Comparison of ENCODE assay signal across 32 mouse cellular contexts in the genomic region with DNA sequence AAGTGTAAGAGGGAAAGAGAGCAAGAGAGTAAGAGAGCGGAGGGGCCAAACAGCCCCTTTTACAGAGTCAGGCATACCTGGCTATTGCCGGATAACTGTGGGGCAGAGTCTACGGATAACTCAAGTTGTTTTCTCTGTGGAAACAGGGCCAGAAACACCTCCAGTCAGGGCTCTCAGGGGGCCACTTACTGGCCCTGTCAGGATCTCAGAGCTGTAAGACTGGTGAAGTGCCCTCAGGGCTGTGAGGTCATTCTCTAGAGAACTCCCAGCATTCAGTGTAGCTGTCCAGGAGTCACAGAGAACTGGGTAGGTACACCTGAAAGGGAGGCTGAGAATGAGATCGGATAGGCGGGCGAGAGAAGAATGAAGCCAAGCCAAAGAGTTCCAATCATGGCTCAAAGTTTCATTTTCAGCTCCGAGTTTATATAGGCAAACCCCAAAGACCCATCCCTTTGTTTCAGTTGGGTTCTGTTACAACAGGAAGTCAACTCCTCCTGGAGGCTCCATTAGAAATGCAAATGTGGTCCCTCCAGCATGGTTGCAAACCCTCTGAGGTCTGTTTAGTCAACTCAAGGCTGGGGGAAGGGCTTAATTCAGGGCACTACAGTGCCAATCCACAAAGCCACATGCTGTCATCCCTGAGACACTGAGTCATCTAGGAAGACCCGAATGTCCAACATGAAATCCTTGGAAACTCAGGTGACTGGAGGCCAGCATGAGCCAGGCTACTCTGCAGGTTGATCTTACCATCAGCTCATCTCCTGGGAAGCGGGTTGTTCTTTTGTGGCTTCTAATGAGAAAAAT. TPM values are rescaled to one million over a fixed set of nuclear protein-coding genes. Genes with fewer than 3 reads are reported as not detected.
A peak's percentile ranks its signal among the peaks of the same experiment; 100 is the strongest.
DNase-seq lines count a peak whose midpoint lies in the region; ATAC-seq and TF ChIP-seq lines count a peak whose summit lies in the region.
"Had no signal": no experiment of that assay in that cellular context is flagged by ENCODE, and none has a peak within 500 bp of the region (broad histone marks: within the 10 kb centered on the region; RNA-seq: fewer than 3 reads in every experiment).

No protein-coding gene starts in this region.

- H3K4me3 ChIP-seq in E14TG2a.4 (replicated peaks; ENCODE audit: low read length) (peak overlapping the region; percentile 87), ES-E14 (ENCODE audit: insufficient read depth in 1 of 2, low read depth in 1 of 2, low read length in 2 of 2, poor library complexity in 1 of 2, severe bottlenecking in 1 of 2) (peak overlapping the region; percentile 73 to 75)
- H3K4me3 ChIP-seq in lung, embryonic 16.5 days (ENCODE audit: low read length), result no peak overlapping the region
- H3K4me3 ChIP-seq in heart, embryonic 12.5 days, result no peak overlapping the region
- no peak overlapping the region for H3K4me3 ChIP-seq in neural tube, embryonic 15.5 days (replicated peaks)
- H3K4me3 ChIP-seq: erythroblast, embryonic 14.5 days; heart, embryonic 15.5 days; hindbrain, embryonic 12.5 days; limb, embryonic 10.5 days; limb, embryonic 15.5 days; lung, embryonic 15.5 days; megakaryocyte, embryonic 14.5 days; midbrain, embryonic 15.5 days had no signal

- peak overlapping the region; percentile 100 for H3K27ac ChIP-seq in ES-E14 (ENCODE audit: insufficient read depth, low read depth, low read length, poor library complexity, severe bottlenecking)
- no peak overlapping the region for H3K27ac ChIP-seq in lung, embryonic 16.5 days (ENCODE audit: low read length)
- no peak overlapping the region for H3K27ac ChIP-seq in heart, embryonic 12.5 days (ENCODE audit: poor library complexity, severe bottlenecking)
- no peak overlapping the region for H3K27ac ChIP-seq in neural tube, embryonic 15.5 days (replicated peaks)
- H3K27ac ChIP-seq: heart, embryonic 15.5 days; hindbrain, embryonic 12.5 days; kidney, postnatal 0 days; limb, embryonic 10.5 days; limb, embryonic 15.5 days; liver, embryonic 14.5 days; lung, embryonic 15.5 days; midbrain, embryonic 15.5 days; stomach, postnatal 0 days had no signal

- TF ChIP-seq CTCF in E14TG2a.4 (conservative IDR thresholded peaks at IDR 0.05; ENCODE audit: low read length), result no peak

- H3K9ac ChIP-seq in ES-E14 (ENCODE audit: insufficient read depth, low read depth, low read length, poor library complexity, severe bottlenecking), result peak overlapping the region; percentile 76
- H3K9ac ChIP-seq in lung, embryonic 16.5 days (ENCODE audit: low read length), result no peak overlapping the region
- H3K9ac ChIP-seq in heart, embryonic 12.5 days, result no peak overlapping the region
- H3K9ac ChIP-seq in neural tube, embryonic 15.5 days (replicated peaks), result no peak overlapping the region
- H3K9ac ChIP-seq: heart, embryonic 15.5 days; hindbrain, embryonic 12.5 days; limb, embryonic 15.5 days; liver, embryonic 14.5 days; lung, embryonic 15.5 days; midbrain, embryonic 15.5 days had no signal

- H3K4me1 ChIP-seq in E14TG2a.4 (replicated peaks; ENCODE audit: low read depth, low read length) (peaks cover 43% of the 10 kb centered on the region), ES-E14 (ENCODE audit: control insufficient read depth in 2 of 2, insufficient read depth in 2 of 2, low read length in 2 of 2, poor library complexity in 1 of 2) (peaks cover 5 to 8% of the 10 kb centered on the region in 2 experiments; a peak in 3 of 4 replicates)
- H3K4me1 ChIP-seq in lung, embryonic 16.5 days (replicated peaks; ENCODE audit: control insufficient read depth, insufficient read depth, low read length), result no peaks in the 10 kb centered on the region; the same call in 1 of the 2 replicates
- peaks cover 20% of the 10 kb centered on the region for H3K4me1 ChIP-seq in heart, embryonic 12.5 days (replicated peaks)
- peaks cover 24% of the 10 kb centered on the region for H3K4me1 ChIP-seq in neural tube, embryonic 15.5 days

- no peak overlapping the region for H3K4me2 ChIP-seq in lung, embryonic 16.5 days (ENCODE audit: low read depth, low read length)
- H3K4me2 ChIP-seq in heart, embryonic 12.5 days, result no peak overlapping the region
- no peak overlapping the region for H3K4me2 ChIP-seq in neural tube, embryonic 15.5 days
- H3K4me2 ChIP-seq: heart, embryonic 15.5 days; hindbrain, embryonic 12.5 days; limb, embryonic 15.5 days; lung, embryonic 15.5 days; midbrain, embryonic 15.5 days had no signal

- no peaks in the 10 kb centered on the region for H3K9me3 ChIP-seq in E14TG2a.4 (ENCODE audit: low read length)
- no peaks in the 10 kb centered on the region for H3K9me3 ChIP-seq in ES-E14 (ENCODE audit: control insufficient read depth, insufficient read depth, low read depth, low read length)
- H3K9me3 ChIP-seq in lung, embryonic 16.5 days (ENCODE audit: control insufficient read depth, low read length), result no peaks in the 10 kb centered on the region
- no peaks in the 10 kb centered on the region for H3K9me3 ChIP-seq in heart, embryonic 12.5 days (replicated peaks)
- no peaks in the 10 kb centered on the region for H3K9me3 ChIP-seq in neural tube, embryonic 15.5 days (replicated peaks)
- H3K9me3 ChIP-seq: heart, embryonic 15.5 days; hindbrain, embryonic 12.5 days; limb, embryonic 10.5 days; limb, embryonic 15.5 days; lung, embryonic 15.5 days; midbrain, embryonic 15.5 days had no signal

- peak; percentile 67 for ATAC-seq in lung, embryonic 16.5 days (ENCODE audit: low read depth)
- no peak for ATAC-seq in heart, embryonic 12.5 days (ENCODE audit: insufficient number of reproducible peaks, low FRiP score)
- no peak for ATAC-seq in neural tube, embryonic 15.5 days (ENCODE audit: low FRiP score)
- ATAC-seq: forebrain, embryonic 16.5 days; intestine, embryonic 16.5 days; midbrain, embryonic 15.5 days had no signal

- no peaks in the 10 kb centered on the region for H3K27me3 ChIP-seq in E14TG2a.4 (ENCODE audit: insufficient read depth, low read length)
- H3K27me3 ChIP-seq in lung, embryonic 16.5 days (ENCODE audit: control insufficient read depth, insufficient read depth, low read depth, low read length), result peaks cover 10% of the 10 kb centered on the region; the same call in 1 of the 2 replicates
- peaks cover 12% of the 10 kb centered on the region; the same call in 1 of the 2 replicates for H3K27me3 ChIP-seq in heart, embryonic 12.5 days (replicated peaks)
- H3K27me3 ChIP-seq in neural tube, embryonic 15.5 days (replicated peaks), result no peaks in the 10 kb centered on the region
- H3K27me3 ChIP-seq: hindbrain, embryonic 12.5 days; midbrain, embryonic 15.5 days had no signal

- H3K36me3 ChIP-seq in E14TG2a.4 (ENCODE audit: insufficient read depth, low read length), result peaks cover 12% of the 10 kb centered on the region
- H3K36me3 ChIP-seq in ES-E14 (ENCODE audit: control insufficient read depth, insufficient read depth, low read length, poor library complexity, severe bottlenecking), result peaks cover 3% of the 10 kb centered on the region; the same call in 1 of the 2 replicates
- H3K36me3 ChIP-seq in lung, embryonic 16.5 days (ENCODE audit: control insufficient read depth, insufficient read depth, low read length), result no peaks in the 10 kb centered on the region
- no peaks in the 10 kb centered on the region for H3K36me3 ChIP-seq in heart, embryonic 12.5 days
- H3K36me3 ChIP-seq in neural tube, embryonic 15.5 days, result no peaks in the 10 kb centered on the region
- H3K36me3 ChIP-seq: G1E; heart, embryonic 15.5 days; hindbrain, embryonic 12.5 days; limb, embryonic 10.5 days; limb, embryonic 15.5 days; lung, embryonic 15.5 days; midbrain, embryonic 15.5 days had no signal

- in situ Hi-C loops in ES-E14 (cut with MboI; ENCODE audit: low sequenced_read_pairs in 2 of 2, unreplicated experiment in 2 of 2), result loop anchor here in 1 of 2 experiments (10.0 kb wide), 1 partner anchor 249 kb away; no protein-coding TSS in a partner anchor

- WGBS in lung, embryonic 16.5 days, result 69% methylated on average over 9 of the region's 9 CpGs
- WGBS in heart, embryonic 12.5 days, result 77% methylated on average over 9 of the region's 9 CpGs
- 78% methylated on average over 9 of the region's 9 CpGs for WGBS in neural tube, embryonic 15.5 days

- peak; percentile 86 for DNase-seq in ES-E14 (ENCODE audit: low read depth, low spot score)
- peak; percentile 74 for DNase-seq in lung, postnatal 36 days
- DNase-seq in adrenal gland, postnatal 25 days, result no peak
- DNase-seq: adrenal gland, postnatal 14 days; cerebellum, adult 11-12 months; cerebellum, postnatal 10 days; kidney, adult 8-10 months; kidney, postnatal 4 days; right cerebral cortex, postnatal 4 days; thymus, adult 18-20 months; thymus, postnatal 25 days had no signal

TF ChIP-seq in ES-E14, 5 proteins besides CTCF, POLR2A, EP300 and RAD21:
- TF ChIP-seq HCFC1 (IDR thresholded peaks at IDR 0.05; ENCODE audit: borderline replicate concordance, insufficient read depth, low read length) (0 out of 2 replicates have a peak, but pooled peaks have one; percentile 9), ZC3H11A (IDR thresholded peaks at IDR 0.05; ENCODE audit: borderline replicate concordance, low read depth, low read length) (no peak), MAFK (IDR thresholded peaks at IDR 0.05; ENCODE audit: insufficient read depth, low read depth, low read length) (no peak), ZNF384 (IDR thresholded peaks at IDR 0.05; ENCODE audit: low read depth, low read length) (no peak), CHD2 (IDR thresholded peaks at IDR 0.05; ENCODE audit: low read depth, low read length) (no peak; the same call in 1 of the 2 replicates)

RNA-seq across cellular contexts. Expression of gene Mtcl1, which starts 34.3 kb away (rescaled TPM):
- 75.8 and 104 TPM in 2 replicates for total RNA-seq in ES-E14 (2012; rRNA removed)
- 8.9 and 9.5 TPM in 2 replicates for polyA plus RNA-seq in lung, embryonic 16.5 days (2015; fragmentation: Nextera tagmentation; extraction: Ambion mirVana)
- 13.4 and 14.7 TPM in 2 replicates for total RNA-seq in adrenal gland, postnatal 25 days (2021)
- 1.4 and 1.7 TPM in 2 replicates for polyA plus RNA-seq in heart, embryonic 12.5 days (2016; fragmentation: Nextera tagmentation; extraction: Ambion mirVana)
- polyA plus RNA-seq in neural tube, embryonic 15.5 days (2015; fragmentation: Nextera tagmentation; extraction: Ambion mirVana), result 26.5 and 27.7 TPM in 2 replicates
- total RNA-seq: common myeloid progenitor, adult 5-6 weeks; granulocyte monocyte progenitor cell, adult 5-6 weeks; neutrophil, adult 5-6 weeks had no signal
- polyA plus RNA-seq: erythroblast, embryonic 14.5 days; G1E had no signal

RNA-seq across cellular contexts. Expression of gene Rab12, which starts 35.7 kb away (rescaled TPM):
- total RNA-seq in ES-E14 (2012; rRNA removed), result 20.1 and 22.8 TPM in 2 replicates
- polyA plus RNA-seq in lung, embryonic 16.5 days (2015; fragmentation: Nextera tagmentation; extraction: Ambion mirVana), result 20.0 and 27.8 TPM in 2 replicates
- total RNA-seq in adrenal gland, postnatal 25 days (2021), result 84.6 and 98.9 TPM in 2 replicates
- 60.5 and 63.6 TPM in 2 replicates for polyA plus RNA-seq in heart, embryonic 12.5 days (2016; fragmentation: Nextera tagmentation; extraction: Ambion mirVana)
- polyA plus RNA-seq in neural tube, embryonic 15.5 days (2015; fragmentation: Nextera tagmentation; extraction: Ambion mirVana), result 72.6 and 82.6 TPM in 2 replicates

Comparison
In these comparisons a context has a peak if more than half of its experiments do, and no peak if none do; other contexts are left out.
1. H3K4me3 ChIP-seq: peak in E14TG2a.4 (single experiment) and ES-E14 (2 of 2); none in lung, embryonic 16.5 days (single experiment), heart, embryonic 12.5 days (single experiment) and neural tube, embryonic 15.5 days (single experiment).